8 mouse cellular contexts compared by ENCODE assay signal in genomic region chr11:57963291-57963870, GRCm38 (mm10). TPM values are rescaled to one million over a fixed set of nuclear protein-coding genes. Genes with fewer than 3 reads are reported as not detected.
DNase-seq lines count a peak whose midpoint lies in the region; ATAC-seq lines count a peak whose summit lies in the region.

No protein-coding gene starts in this region.

- ATAC-seq in heart, embryonic 13.5 days (ENCODE audit: extremely low read depth, insufficient number of reproducible peaks, low FRiP score, low TSS enrichment), result no peak
- no peak for ATAC-seq in hindbrain, embryonic 13.5 days (ENCODE audit: low FRiP score)

- H3K27ac ChIP-seq in heart, embryonic 13.5 days (replicated peaks), result no peak overlapping the region
- peak overlapping the region; percentile 93 for H3K27ac ChIP-seq in hindbrain, embryonic 13.5 days
- H3K27ac ChIP-seq in midbrain, embryonic 10.5 days (replicated peaks), result peak overlapping the region; percentile 92

- no peaks in the 10 kb centered on the region for H3K36me3 ChIP-seq in heart, embryonic 13.5 days
- H3K36me3 ChIP-seq in hindbrain, embryonic 13.5 days, result no peaks in the 10 kb centered on the region
- H3K36me3 ChIP-seq in midbrain, embryonic 10.5 days, result no peaks in the 10 kb centered on the region

- WGBS in heart, embryonic 13.5 days, result 27% methylated on average over 9 of the region's 9 CpGs
- WGBS in hindbrain, embryonic 13.5 days, result 37% methylated on average over 9 of the region's 9 CpGs
- WGBS in midbrain, embryonic 10.5 days, result 34% methylated on average over 9 of the region's 9 CpGs

- H3K9ac ChIP-seq in heart, embryonic 13.5 days, result peak overlapping the region; percentile 87
- H3K9ac ChIP-seq in hindbrain, embryonic 13.5 days, result peak overlapping the region; percentile 86

- no peaks in the 10 kb centered on the region; the same call in 1 of the 2 replicates for H3K9me3 ChIP-seq in heart, embryonic 13.5 days
- no peaks in the 10 kb centered on the region for H3K9me3 ChIP-seq in hindbrain, embryonic 13.5 days
- no peaks in the 10 kb centered on the region for H3K9me3 ChIP-seq in midbrain, embryonic 10.5 days (replicated peaks)

- DNase-seq in heart, adult 8-10 months (ENCODE audit: low spot score), result no peak
- DNase-seq in Muller cell, postnatal 12 days (ENCODE audit: inconsistent ontology term), result peak; percentile 19
- DNase-seq in midbrain, embryonic 10.5 days (ENCODE audit: low spot score), result peak; percentile 36
- no peak for DNase-seq in layer of hippocampus, postnatal 25 days (ENCODE audit: extremely low spot score in 1 of 2, low spot score in 1 of 2)
- no peak for DNase-seq in thymus, postnatal 25 days
- no peak for DNase-seq in kidney, postnatal 4 days

- H3K27me3 ChIP-seq in heart, embryonic 13.5 days (replicated peaks), result no peaks in the 10 kb centered on the region
- H3K27me3 ChIP-seq in hindbrain, embryonic 13.5 days, result no peaks in the 10 kb centered on the region
- H3K27me3 ChIP-seq in midbrain, embryonic 10.5 days (ENCODE audit: low read depth, poor library complexity, severe bottlenecking), result peaks cover 15% of the 10 kb centered on the region

- peak overlapping the region; percentile 79 for H3K4me2 ChIP-seq in heart, embryonic 13.5 days
- peak overlapping the region; percentile 70 for H3K4me2 ChIP-seq in hindbrain, embryonic 13.5 days

- peaks cover 23% of the 10 kb centered on the region for H3K4me1 ChIP-seq in heart, embryonic 13.5 days
- peaks cover 15% of the 10 kb centered on the region for H3K4me1 ChIP-seq in hindbrain, embryonic 13.5 days (replicated peaks)
- peaks cover 20% of the 10 kb centered on the region for H3K4me1 ChIP-seq in midbrain, embryonic 10.5 days

- peak overlapping the region; percentile 66 for H3K4me3 ChIP-seq in heart, embryonic 13.5 days
- H3K4me3 ChIP-seq in hindbrain, embryonic 13.5 days, result peak overlapping the region; percentile 50
- H3K4me3 ChIP-seq in midbrain, embryonic 10.5 days, result peak overlapping the region; percentile 66

RNA-seq across cellular contexts. Expression of gene Larp1, which starts 45.5 kb away (rescaled TPM):
- 11.7 and 12.8 TPM in 2 replicates for polyA plus RNA-seq in heart, embryonic 13.5 days (2015; fragmentation: Nextera tagmentation; extraction: Ambion mirVana)
- 10 to 100 TPM; 61.6 to 70.0 (median 65.1) TPM for total RNA-seq in heart, adult 8-10 months (2022)
- polyA plus RNA-seq in hindbrain, embryonic 13.5 days (2015; fragmentation: Nextera tagmentation; extraction: Ambion mirVana), result 16.4 and 17.4 TPM in 2 replicates
- 13.0 and 15.3 TPM in 2 replicates for polyA plus RNA-seq in midbrain, embryonic 10.5 days (2016; fragmentation: Nextera tagmentation; extraction: Ambion mirVana)
- 10 to 100 TPM; 84.6 to 93.1 TPM for total RNA-seq in layer of hippocampus, postnatal 25 days (2021)

Comparison
In these comparisons a context has a peak if more than half of its experiments do, and no peak if none do; other contexts are left out.
1. DNase-seq: peak in Muller cell, postnatal 12 days (single experiment) and midbrain, embryonic 10.5 days (single experiment); none in heart, adult 8-10 months (single experiment), layer of hippocampus, postnatal 25 days (0 of 2), thymus, postnatal 25 days (single experiment) and kidney, postnatal 4 days (0 of 2).
2. Peak in every context shown above with its lines, with median percentiles within 50 percentile points of each other: H3K4me3 ChIP-seq.